Mouse (Mus musculus): ENCODE results near the gene S1pr5. TPM values are rescaled to one million over a fixed set of nuclear protein-coding genes. Genes with fewer than 3 reads are reported as not detected.
"Not testable (repeated sequence)": the region's sequence is repeated elsewhere in the genome, so short reads cannot be mapped to it uniquely, and the experiment has no call there.

Gene S1pr5
- total RNA-seq, 2 experiments from 2014 or later: 0.50 to 1.0 TPM

GRCm38 (mm10) chr9:21238004-21238732 is 10.1 kb downstream of the S1pr5 start:
- DNase-seq (ENCODE audit: low spot score in 2 of 2): peak in 1 of 2 experiments; percentile 14

- DNase-seq (ENCODE audit: low spot score in 2 of 2): peak in 1 of 2 experiments; percentile 27
Observed at GRCm38 (mm10) chr9:21237368-21238003, 10.8 kb downstream of the S1pr5 start.

- DNase-seq (ENCODE audit: low spot score in 2 of 2): no peak
Observed at GRCm38 (mm10) chr9:21236991-21237367, 11.3 kb downstream of the S1pr5 start.

DNA sequence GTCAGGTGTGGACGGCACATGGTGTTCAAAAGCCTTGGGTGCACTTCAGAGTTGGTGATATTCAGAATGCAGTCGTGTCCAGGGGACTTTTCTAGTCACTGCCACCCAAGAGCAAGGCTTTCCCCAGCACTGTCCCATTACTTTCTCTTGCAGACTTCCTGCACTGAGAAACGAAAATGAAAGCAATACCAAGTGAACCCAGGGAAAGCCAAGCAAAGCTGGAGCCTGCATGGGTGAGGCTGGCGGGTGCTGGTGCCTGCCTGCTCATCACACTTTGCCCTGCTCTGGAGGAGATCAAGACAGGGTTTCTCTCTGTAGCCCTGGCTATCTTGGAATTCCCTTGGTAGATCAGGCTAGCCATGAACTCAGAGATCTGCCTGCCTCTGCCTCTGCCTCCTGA is 12.9 kb downstream of the S1pr5 start:
- no peak for DNase-seq (ENCODE audit: low spot score in 2 of 2)

DNA sequence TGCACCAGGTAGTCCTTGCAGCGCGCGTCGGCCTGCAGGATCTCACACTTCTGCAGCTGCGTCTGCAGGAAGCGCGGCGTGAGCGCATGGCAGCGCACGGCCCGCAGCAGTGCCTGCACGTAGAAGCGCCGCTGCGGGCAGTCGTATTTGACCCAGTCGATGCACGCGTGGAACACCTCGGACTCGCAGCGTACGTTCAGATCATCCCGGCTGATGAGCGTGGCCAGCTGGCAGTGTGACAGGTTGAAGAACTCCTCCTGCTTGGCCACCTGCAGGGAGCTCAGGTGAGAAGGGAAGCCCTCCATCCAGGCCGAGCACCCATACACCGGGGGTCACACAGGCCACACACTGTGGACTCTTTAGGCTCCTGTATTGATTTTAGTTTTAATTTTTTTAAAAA is 14.4 kb downstream of the S1pr5 start:
- DNase-seq (ENCODE audit: low spot score in 2 of 2): no peak

DNA sequence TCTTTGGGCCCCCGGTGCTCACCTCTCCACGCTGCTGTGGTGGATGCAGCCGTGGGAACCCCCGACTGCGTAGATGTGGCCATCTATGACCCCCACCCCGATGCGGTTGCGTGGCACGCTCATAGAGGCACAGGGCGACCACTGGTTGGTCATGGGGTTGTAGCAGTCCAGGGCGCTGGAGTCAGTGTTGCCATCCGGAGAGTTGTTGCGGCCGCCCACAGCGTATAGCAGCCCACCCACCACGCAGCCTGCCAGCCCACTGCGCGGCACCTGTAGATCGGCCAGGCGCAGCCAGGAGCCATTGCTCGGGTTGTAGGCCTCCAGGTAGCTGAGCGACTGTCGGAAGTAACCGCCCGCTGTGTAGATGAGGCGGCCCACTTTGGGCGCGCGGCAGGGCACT is 14.9 kb downstream of the S1pr5 start:
- DNase-seq (ENCODE audit: low spot score in 2 of 2): no peak

DNA sequence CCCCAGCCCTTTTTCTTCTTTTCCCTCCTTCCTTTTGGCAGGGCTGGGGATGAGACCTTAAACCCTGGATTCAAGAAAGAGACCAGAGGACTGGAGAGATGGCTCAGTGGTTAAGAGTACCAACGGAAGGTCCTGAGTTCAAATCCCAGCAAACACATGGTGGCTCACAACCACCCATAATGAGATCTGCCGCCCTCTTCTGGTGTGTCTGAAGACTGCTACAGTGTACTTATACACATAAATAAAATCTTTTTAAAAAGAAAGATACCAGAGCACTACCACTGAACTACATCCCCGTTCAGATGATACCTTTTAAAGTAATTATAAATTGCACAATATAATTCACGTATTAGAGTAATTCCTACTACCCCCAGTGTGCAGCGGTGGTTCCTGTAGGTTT is 15.4 kb downstream of the S1pr5 start:
- DNase-seq (ENCODE audit: low spot score in 2 of 2): no peak

DNA sequence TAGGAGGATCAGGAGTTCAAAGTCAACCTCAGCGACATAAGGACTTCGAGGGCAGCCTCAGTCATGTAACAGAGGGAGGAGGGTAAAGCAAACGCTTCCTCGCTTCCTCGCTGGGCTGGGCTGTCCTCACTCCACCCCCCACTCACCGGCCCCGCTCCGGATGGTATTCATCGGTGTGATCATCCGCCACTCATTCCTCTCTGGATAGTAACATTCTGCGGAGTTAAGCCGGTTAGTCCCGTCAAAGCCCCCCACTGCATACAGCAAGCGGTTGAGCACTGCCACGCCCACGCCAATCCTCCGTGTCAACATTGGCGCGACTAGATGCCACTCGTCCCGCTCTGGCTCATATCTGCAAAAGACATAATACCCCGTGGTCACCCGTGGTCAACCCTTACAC is 16.7 kb downstream of the S1pr5 start:
- no peak for DNase-seq (ENCODE audit: low spot score in 2 of 2)

GRCm38 (mm10) chr9:21227342-21227741 is 20.9 kb downstream of the S1pr5 start:
- no peak for DNase-seq (ENCODE audit: low spot score in 2 of 2)

GRCm38 (mm10) chr9:21225415-21225758 is 22.9 kb downstream of the S1pr5 start:
- DNase-seq (ENCODE audit: low spot score in 2 of 2): no peak

- peak in 1 of 2 experiments; percentile 61 for DNase-seq (ENCODE audit: low spot score in 2 of 2)
Observed at GRCm38 (mm10) chr9:21224576-21225414, 23.4 kb downstream of the S1pr5 start.

DNA sequence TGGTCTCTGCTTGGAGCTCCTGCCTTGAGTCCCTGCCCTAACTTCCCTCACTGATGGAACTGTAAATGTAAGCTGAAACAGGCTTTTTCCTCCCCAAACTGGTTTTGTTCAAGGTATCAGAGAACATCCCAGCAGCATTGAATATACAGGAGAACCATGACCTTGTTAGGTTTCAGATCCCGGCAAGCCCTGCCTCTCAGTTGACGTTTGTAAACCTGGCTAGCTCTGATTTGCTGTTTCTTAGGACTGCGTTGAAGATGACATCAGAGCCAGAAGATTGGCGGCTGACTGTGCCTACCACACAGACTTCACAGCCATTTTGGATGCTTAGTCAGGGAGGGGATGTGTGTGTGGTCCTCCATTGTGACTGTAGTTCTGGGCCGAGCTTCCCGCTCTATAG is 24.3 kb downstream of the S1pr5 start:
- DNase-seq (ENCODE audit: low spot score in 2 of 2): no peak

DNA sequence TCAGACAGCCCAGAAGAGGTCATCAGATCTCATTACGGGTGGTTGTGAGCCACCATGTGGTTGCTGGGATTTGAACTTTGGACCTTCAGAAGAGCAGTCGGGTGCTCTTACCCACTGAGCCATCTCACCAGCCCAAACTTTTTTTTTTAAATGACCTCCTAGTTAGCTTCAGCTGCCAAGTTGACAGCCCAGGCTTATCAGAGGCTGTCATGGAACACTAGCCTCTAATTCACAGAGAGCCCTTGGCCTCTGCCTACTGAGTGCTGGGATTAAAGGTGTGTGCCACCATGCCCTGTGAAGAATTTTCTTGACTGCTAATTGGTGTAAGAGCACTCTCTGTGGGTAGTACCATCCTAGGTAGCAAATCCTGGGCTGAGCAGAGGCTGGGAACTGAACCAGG is 24.8 kb downstream of the S1pr5 start:
- not testable (repeated sequence) for DNase-seq (ENCODE audit: low spot score in 2 of 2)

- no peak for DNase-seq (ENCODE audit: low spot score in 2 of 2)
Observed at GRCm38 (mm10) chr9:21221383-21221929, 26.8 kb downstream of the S1pr5 start.

DNA sequence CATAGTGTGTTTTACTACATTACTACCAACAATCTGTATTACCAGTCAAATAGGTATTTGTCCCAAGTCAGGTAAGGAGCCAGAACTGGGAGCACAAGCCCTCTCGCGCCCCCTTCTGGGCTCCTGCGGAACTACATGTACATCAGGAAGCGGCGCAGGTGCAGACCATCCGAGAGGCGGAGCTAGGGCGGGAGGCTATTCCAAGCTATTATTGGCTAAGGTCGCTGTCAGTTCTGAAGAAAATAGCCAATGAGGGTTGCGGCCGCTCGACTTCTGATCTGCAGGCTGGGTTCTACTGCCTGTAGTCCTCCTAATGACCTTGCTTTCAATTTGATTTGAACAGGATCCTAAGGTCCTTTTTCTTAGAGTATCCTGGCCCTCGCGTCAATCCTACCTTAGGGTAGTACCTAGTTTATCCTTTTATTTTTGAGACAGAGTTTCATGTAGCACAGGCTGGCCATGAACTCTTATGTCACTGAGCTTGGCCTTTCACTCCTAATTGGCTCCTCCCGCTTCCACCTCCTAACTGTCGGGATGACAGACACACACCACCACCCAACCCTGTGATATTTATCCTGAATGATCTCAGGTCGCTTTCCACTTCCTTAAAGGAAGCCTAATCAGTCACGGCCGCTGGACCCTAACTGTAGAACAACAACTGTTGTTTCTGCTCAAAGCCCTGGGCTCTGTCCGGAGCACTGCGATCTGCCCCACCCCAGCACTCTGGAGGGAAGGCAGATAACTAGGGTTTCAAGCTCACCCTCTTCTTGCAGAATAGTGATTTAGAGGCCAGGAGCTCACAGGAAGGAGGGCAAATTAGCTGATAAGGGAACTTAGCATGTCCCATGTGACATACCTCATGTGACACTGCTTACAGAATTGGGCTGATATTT is 27.5 kb downstream of the S1pr5 start:
- peak; percentile 94 to 95 for DNase-seq (ENCODE audit: low spot score in 2 of 2)

GRCm38 (mm10) chr9:21219820-21220219 is 28.4 kb downstream of the S1pr5 start:
- no peak for DNase-seq (ENCODE audit: low spot score in 2 of 2)

GRCm38 (mm10) chr9:21216050-21216841 is 32.0 kb downstream of the S1pr5 start:
- DNase-seq (ENCODE audit: low spot score in 2 of 2): no peak

DNA sequence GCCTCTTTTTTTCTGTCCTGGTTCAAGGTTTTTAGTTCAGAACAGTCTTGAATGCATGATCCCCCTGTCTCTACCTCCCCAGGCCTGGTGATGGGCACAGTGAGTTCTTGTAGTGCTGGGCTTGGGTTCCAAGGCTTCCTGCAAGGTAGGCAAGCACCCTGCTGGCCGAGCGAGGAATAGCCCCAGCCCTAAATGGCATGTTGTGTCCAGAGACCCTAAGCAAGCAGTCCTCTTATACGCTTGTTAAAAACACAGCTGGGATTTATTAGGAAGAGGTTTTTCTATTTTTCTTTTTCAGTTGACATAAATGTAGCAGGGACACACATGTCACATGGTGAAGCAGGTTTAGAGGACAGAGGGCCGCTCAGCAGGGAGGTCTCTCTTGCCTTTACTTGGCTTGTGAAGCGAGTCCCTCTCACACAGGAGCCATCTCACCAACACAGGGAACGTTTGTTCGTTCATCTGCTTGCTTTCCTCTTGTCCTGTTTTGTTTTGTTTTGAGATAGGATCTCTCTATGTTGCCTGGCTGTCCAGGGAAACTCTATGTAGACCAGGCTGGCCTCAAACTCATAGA is 34.5 kb downstream of the S1pr5 start:
- DNase-seq (ENCODE audit: low spot score in 2 of 2): no peak

- no peak for DNase-seq (ENCODE audit: low spot score in 2 of 2)
Observed at GRCm38 (mm10) chr9:21211624-21212023, 36.6 kb downstream of the S1pr5 start.

DNA sequence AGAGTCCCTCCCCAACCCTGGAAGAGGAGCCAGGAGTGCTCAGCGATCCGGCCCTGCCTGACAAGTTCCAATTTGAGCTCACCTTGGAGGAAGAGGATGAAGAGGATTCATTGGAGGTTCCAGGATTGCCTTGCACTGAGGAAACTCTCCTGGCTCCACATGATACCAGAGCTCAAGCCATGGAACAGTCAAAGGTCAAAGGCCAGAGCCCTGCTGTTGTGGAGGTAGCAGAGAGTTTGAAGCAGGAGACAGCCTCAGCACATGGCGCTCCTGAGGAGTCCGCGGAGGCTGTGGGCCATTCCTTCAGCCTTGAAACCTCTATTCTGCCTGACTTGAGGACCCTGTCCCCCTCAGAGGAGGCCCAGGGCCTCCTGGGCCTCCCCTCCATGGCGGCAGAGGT is 37.4 kb downstream of the S1pr5 start:
- no peak for DNase-seq (ENCODE audit: low spot score in 2 of 2)

All from adrenal gland, adult 18-20 months (tissue).